Mouse (Mus musculus) layer of hippocampus, postnatal 10 days (tissue): ENCODE measurements around the gene Mrpl20. TPM values are rescaled to one million over a fixed set of nuclear protein-coding genes. Genes with fewer than 3 reads are reported as not detected.

Source experiments
- DNase-seq, 2 experiments: peaks; one replicate each; pipeline ENCODE4 v3.0.0; 2021; ENCODE audit warnings: low spot score in 2 of 2
- total RNA-seq, 2 experiments: library from RNA; stranded (reverse); gene quantifications; 2 replicates each; pipeline ENCODE4 v1.2.3; 2021

The Mrpl20 gene
- total RNA-seq, 2 experiments from 2014 or later = 109 to 114 TPM

DNA sequence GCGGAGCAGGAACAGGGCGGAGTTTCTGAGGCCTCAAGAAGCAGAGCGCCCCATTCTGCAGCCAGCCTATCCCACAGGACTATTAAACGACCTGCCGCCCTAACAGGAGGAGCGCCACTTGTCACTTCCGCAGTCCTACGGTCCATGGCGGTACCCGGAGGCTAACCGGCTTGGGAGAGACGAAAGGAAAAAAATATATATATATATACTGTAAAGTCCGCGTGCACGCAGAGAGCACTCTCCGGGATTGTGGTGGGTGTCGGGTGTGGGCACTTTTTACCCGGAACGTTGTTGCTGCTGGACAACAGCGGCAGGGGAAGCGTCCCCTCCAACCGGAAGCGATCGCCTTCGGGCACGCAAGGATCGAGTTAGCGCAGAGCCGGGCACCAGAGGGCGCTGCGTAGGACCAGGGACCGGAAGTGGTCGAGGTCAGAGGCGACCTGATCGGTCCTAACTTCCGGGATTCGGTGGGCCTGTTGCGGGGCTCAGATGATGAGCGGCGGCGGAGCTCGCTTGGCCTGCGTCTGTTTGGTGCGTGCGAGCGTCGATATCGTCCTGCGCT lies 28.6 kb downstream of the Mrpl20 start, which contains the start of gene Aurkaip1:
Gene Aurkaip1, plus strand, starts transcription at position 68 of the 562 bp plus-strand sequence.
- DNase-seq = peak; percentile 97 to 98

DNA sequence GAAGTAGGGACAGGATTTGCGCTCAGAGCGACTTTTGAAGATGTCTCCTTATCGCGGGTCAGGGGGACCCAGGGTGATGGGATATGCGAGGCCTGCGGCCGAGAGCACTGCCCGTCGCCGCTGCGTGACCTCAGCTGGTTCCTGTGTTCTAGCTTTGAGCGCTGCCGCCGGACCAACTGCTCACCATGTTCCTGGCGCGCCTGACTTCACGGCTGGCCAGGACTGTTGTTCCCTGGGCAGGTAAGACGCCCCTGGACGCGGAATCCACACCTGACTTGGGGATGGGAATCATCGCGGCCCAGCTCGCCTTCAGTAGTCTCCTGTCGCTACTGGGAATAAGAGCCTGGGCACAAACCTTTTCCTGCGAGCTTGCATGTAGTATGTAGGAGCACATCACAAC lies 29.2 kb downstream of the Mrpl20 start:
- no peak for DNase-seq

DNA sequence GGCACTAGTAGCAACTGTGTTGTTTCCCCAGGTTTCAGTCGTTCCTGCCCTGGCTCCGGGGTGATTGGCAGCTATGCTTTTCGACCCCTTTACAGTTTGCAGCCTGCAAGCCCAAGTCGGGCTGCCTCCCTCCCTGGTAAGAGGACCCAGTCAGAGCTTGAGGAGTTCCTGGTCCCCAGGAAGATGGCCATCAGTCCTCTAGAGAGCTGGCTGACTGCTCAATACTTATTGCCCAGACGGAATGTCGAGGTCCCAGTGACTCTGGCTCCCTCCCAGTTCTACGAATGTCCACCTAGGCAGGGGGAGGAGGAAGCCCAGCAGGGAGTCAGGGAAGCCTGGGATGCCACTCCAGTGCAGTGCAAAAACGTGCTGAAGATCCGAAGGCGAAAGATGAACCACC lies 29.6 kb downstream of the Mrpl20 start:
- DNase-seq = no peak

DNA sequence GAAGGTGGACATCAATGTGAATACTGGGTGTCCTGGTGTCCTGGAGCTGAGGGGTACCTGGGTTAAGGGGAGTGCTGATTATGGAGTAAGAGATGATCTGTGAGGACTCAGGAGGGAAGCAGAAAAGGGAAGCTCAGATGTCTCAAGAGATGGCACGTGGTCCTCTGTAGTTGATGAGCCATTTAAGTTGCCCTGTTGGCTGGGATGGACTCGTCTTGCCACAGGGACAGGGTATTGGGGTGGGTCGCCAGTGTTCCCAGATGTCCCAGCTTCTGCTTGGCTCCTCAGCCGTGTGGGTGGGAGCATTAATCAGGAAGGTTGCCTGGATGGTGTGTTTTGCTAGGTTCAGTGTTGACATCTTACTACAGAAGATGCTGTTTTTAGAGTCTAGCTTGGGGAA lies 30.6 kb downstream of the Mrpl20 start:
- DNase-seq = no peak

DNA sequence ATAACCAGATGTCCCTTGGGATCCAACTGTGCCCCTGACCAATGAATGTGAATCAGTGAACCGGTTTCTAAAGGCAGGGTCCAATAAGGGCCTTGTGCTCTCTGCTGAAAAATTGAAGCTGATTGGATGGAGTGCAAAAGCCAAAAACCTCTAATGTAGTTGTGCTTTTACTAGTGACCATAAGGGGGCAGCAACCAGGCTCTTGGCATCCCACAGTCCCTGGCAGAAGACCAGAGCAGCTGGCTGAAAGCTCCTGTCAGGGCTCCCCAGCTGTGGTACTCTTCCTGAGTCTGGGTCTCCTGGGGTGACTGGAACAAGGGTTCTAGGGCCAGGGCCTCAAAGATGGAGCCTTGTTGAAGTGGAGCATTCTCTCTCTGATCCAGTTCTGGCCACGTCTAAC lies 31.2 kb downstream of the Mrpl20 start:
- peak; percentile 83 to 85 for DNase-seq

DNA sequence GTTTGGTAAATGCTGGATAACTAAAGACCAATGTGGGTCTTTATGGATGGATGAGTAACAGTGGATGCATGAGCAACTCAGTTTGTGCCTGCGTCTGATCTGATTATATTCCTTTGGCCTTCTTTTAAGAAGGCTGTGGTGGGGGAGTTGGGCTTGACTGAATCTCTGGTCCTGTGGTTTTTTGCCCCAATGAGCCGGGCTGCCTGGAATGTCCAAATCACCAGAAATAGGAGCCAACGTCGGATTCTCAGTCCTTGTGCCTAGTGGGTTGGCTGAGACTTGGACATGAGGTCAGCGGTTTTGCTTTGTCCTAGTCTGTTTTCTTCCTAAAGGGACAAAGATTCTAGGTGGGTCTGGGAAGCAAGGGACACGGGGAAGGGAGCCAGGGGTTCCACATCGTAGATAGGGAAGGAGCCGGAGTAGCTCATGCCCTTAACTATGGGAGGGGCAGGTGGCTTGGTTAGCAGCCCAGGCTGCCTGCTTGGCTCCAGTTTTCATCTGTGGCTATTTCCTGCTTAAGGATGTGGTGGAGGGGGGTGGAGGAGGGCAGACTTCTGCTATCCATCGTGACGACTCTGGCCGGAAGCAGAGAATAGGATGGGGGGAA lies 34.8 kb downstream of the Mrpl20 start:
- DNase-seq = no peak

DNA sequence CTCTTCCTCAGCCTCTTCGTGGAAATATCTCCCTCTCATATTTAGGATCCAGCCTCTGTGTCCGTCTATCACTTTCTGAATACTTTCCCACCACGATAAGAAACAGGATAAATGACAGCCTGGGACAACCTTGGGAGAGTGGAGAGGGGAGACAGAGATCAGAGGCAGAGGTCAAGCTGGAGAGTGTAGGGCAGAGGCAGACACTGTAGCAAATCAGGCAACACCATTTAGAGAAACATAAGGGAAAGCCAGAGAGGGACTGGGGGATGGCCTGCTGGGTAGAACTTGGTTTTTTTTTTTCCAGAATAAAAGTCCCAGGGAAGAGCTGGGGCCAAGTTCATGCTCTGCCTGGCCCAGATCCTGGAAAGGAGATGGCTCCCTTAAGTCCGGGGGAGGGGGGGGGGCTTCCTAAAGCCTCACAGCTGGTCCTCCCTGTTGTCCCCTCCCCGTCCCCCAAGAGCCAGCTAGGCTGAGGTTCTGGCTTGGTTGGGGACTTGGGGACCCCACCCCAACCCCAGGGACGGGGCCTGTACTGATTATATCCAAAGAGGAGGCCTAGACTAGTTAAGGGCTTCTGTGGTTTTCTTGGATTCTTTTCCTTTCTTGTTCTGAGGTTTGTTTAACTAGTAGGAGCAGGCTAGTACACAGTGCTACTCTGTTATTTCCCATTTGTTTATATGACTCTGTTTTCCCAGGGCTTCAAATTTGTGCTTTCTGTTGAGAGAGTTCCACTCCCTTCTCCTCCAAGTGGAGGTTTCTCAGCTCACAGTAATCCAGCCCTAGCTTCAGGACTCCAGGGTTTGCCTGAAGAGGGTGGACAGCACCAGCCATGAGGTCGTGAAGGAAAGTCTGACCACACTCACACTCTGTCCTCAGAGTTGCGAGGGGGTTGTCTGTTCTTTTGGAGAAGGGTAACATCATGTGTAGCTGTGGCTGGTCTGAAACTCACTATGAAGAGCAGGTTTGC lies 35.8 kb downstream of the Mrpl20 start:
- DNase-seq = no peak

DNA sequence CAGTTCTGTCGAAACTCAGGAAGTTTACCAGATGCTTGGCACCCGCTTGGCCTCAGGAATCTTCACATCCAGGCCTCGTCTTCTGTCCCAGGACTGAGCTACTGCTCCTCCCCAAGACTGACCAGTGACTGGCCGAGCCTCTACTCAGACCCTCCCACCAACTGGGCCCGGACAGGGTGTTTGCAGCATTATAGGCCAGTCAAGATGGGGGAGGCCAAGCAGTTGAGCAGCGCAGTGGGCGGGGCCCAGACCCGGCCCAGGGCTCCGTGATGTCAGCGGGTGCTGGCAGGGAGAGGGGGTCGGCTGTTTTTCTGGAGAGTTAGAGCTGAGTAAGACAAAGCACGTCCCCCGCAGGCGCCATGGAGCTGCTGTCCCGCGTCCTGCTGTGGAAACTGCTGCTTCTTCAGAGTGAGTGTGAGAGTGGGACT lies 36.8 kb downstream of the Mrpl20 start, which contains the start of gene Mxra8:
Gene Mxra8, plus strand, starts transcription at position 198 of the 428 bp plus-strand sequence.
- DNase-seq = no peak

DNA sequence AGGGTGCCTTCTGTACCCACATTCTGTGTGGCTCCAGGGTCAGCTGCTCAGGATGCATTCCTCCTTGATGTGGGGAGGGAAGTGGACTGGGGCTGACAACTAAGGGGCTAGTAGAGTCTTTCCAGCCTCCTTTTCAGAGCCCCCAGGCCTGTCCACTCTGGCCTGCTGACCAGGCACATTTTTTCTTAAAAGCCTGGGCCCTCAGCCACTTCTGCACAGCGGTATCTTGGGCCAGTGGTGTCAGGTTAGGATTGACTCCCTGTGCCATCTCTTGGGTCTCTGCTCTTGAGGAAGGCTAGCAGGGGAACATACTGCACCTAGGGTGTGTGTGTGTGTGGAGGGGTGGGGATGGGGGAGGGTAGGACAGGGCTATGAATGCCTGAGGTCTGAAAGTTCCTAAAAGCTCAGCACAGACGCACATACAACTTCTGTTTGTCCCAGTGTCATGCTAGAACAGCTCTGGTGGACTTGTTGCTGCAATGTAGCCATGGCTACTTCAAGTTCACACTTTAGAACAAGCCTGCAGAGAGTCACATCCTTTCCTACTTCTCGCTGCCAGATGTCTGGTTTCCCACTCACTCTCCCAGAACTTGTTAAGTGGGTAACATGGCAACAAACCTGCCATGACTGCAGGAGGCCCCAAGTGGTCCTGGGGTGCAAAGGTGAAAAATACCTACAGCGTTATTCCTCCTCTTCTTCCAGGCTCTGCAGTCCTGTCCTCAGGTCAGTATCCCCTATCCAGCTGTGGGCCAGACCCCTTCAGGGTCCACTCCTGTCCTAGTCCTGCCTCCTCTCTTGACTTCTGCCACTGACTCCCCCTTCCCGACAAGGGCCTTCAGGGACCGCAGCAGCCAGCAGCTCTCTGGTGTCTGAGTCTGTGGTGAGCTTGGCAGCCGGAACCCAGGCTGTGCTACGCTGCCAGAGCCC lies 37.7 kb downstream of the Mrpl20 start:
- no peak for DNase-seq

DNA sequence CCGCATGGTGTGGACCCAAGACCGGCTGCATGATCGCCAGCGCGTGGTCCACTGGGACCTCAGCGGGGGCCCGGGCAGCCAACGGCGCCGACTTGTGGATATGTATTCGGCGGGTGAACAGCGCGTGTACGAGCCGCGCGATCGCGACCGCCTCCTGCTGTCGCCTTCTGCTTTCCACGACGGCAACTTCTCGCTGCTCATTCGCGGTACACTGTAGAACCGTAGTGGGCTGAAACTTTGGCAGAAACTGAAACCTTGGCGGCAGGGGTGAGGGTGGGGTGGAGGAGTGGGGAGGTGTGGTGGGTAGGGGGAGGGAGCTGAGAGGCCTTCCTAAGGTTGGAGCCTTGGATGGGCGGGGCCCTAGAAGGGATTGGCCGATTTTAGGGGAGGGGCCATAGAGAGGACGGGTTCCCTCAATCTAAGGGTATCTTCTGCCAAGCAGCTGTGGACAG lies 38.4 kb downstream of the Mrpl20 start:
- DNase-seq = peak; percentile 48 to 53

DNA sequence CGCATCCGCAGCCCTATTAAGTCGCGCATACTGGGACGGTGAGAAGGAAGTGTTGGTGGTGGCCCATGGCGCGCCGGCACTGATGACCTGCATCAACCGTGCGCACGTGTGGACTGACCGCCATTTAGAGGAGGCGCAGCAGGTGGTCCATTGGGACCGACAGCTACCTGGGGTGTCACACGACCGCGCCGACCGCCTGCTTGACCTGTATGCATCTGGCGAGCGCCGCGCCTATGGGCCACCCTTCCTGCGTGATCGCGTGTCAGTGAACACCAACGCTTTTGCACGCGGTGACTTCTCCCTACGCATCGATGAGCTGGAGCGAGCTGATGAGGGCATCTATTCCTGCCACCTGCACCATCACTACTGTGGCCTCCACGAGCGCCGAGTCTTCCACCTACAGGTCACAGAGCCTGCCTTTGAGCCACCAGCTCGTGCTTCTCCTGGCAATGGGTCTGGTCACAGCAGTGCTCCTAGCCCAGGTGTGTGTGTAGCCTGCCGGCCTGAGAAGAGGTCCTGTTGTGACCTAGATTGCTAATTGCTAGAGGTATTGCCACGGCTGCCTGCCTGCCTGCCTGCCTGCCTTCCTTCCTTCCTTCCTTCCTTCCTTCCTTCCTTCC lies 39.1 kb downstream of the Mrpl20 start:
- no peak for DNase-seq

DNA sequence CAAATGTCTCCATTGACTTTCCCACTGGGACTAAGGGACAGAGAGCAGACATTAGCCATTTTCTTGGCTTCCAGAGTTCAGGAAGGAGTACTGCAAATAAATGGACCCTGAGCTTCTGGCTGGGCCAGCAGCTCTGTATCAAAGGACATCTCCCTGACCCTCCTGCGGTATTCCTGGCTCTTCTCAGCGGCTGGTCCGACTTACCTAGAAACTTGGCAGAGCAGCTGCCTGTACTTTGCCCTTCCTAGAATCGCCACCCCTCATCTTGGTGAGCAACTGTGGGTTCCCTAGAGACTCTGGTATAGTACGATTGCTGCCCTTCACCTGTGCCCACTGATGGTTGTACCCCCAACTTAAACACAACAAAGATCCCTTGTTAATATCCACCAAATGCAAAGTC lies 40.6 kb downstream of the Mrpl20 start:
- DNase-seq = no peak

DNA sequence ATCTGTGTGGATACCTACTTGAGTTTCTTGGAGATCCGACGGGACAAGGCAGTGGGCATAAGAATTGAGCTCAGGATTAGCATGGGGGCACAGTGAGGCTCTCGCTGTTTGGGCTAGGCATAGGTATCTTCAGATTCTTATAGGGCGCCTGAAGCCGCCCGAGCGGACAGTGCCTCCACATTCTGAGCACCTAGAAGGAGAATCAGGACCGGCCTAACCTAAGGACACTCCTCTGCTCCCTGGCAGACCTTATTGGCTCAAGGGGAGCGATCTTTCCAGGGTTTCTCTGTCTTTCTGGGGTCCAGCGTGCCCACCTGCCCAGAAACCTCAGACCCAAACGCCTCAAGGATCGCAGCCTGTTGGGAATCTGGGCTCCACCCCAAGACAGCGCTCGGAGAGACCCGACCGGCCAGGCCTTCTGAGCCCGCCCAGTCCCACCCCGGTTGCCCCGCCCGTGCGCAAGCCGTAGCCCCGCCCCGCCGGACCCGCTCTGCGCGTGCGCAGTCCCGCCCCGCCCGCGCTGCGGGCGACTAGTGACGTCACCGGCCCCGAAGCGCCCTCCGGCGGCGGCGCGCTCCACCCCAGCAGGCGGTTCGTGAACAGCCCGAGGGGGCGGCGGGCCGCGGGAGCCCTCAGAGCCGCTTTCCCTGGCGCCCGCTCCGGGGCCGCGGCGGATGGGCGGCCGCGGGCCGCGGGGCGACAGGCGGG lies 44.3 kb downstream of the Mrpl20 start, which contains the start of gene Dvl1:
Gene Dvl1, plus strand, starts transcription at position 532 of the 708 bp plus-strand sequence.
- peak; percentile 97 to 99 for DNase-seq

DNA sequence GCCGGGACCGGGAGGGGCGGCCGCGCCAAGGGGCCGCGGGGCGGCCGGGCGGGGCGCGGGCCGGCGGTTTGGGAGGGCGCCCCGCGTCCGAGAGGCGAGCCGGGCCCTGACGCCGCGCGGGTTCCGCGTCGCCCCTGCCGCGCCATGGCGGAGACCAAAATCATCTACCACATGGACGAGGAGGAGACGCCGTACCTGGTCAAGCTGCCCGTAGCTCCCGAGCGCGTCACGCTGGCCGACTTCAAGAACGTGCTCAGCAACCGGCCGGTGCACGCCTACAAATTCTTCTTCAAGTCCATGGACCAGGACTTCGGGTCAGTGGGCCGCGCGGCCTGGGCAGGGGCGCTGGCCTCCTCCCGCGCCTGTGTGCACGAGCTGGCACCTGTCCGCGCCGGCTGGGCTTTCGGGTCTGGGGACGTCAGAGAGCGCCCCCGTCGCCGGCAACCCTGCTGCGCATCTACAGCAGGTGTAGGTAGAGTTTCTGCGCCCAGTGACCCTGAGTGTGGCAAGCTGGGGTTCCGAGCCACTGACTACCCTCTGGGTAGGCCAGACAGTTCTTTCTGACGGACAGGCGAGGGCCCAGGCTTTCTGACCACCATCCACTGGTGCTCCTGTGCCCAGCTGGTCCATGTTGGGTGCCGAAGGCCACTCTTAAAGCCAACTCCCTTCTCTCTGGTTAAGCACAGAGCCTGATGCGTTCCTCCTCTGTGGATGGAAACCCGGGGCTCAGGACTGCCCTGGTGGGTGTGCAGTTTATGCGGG lies 45.1 kb downstream of the Mrpl20 start:
- DNase-seq = peak in 1 of 2 experiments; percentile 36

DNA sequence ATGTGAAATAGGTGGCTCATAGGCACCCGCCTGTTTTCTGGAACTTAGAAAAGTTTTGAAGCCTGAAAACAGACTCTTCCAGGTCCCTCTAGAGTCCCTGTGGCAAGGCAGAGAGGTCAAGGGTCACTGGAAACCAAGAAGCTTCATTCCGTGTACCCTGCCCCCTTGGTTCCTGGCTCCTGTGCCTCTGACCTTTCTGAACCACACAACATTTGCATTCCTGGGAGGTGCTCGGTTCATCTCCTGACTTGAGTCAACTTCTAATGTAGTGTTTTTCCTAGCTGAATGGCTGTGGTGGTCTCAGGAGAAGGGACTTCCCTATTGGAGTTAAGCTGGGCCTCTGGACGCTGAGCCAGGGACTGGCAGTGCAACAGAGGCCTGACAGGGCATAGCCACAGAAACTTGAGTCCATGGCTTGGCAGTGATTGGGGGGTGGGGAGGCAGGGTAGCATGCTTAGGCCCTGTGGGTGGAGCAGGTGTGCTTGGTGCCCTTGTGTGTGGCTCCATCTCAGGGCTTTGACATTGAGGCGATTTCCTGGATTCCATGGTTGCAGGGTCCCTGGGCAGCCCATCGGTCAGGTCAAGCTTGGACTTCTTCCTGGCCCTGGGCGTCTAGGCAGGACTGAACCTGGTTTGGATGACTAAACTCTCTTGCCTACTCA lies 45.9 kb downstream of the Mrpl20 start:
- DNase-seq = no peak

DNA sequence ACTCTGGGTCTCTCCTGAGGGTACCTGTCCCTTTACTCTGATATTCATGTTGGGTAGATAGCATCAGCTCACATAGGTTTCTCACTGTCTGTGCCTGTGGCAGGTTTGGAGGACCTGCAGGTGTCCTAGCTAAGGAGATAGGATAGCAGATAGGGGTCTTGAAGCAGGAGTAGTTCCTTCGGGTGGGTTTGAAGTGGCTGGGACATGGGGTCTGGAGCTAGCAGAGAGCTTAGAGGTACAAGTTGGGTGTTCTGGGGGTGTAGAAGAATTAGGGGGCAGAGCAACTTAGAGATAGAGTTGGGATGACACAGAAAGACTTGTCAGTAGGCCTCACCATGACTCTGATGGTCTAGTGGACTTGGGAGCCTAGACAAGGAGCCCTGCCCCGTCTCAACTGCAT lies 46.7 kb downstream of the Mrpl20 start:
- DNase-seq = no peak

DNA sequence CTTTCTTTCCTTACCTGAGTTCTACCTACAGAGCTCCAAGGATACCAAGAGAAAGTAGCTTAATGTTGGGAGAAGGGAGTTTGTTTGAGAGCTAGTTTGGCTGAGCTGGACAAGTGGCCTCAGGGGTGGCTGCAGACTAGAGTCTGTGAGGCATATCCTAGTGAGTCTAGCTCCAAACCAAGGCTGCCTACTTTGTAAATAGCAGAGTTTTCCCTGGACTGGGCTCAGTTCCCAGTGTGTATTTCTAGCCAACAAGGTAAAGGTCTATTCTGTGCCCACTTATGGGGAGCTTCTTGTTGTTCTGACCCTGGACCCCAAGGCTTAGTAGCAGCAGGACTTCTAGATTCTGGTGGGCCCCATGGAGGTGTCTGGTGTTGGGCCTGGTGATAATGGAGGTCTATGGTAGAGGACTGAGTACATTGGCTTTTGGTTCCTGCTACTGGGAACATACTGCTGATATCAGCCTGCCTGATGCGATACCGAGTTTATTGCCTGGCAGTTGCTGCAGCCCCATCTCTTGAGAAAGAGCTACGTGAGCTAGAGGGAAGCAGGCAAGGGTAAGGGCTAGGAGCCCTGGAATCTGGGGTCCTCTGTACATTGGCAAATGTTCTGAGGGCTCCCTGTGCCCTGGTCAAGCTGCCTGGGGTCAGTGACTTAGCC lies 47.2 kb downstream of the Mrpl20 start:
- no peak for DNase-seq

DNA sequence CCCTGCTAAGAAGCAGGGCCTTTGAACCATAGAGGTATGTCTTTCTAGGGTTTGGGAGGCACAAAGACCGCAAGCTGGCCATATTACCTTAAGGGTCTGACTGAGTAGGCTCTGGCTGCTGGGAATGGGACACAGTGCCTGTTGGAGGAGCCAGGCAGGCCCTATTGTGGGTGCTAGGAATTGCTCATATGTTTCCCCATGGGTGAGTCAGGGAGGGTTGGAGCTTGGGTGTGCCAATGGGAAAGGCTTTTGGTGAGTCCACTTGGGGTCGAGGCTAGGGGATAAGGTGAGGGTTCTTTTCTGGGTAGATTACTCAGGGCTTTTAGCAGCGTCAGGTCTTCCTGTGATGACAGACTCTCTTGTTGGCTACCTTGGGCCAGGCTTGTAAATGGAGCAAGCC lies 48.7 kb downstream of the Mrpl20 start:
- DNase-seq = no peak
